Mouse (Mus musculus): ENCODE data around the gene Rap1b.

GRCm38 (mm10) chr10:117823321-117823720 is 22.5 kb downstream of the Rap1b start:
- TF ChIP-seq CTCF (IDR thresholded peaks at IDR 0.05; ENCODE audit: borderline replicate concordance, insufficient read depth, low read depth, low read length) (no peak), POLR2A (IDR thresholded peaks at IDR 0.05; ENCODE audit: borderline replicate concordance, insufficient read depth, low read length) (no peak)

Data from cerebellum, adult 2 months (tissue).